Mouse (Mus musculus) lung, postnatal 14 days (tissue): ENCODE data around the gene Fgd5.
"Not testable (repeated sequence)": the region's sequence is repeated elsewhere in the genome, so short reads cannot be mapped to it uniquely, and the experiment has no call there.

Experiments
- DNase-seq: peaks from one replicate; pipeline ENCODE4 v3.0.0; 2021

Gene Fgd5

GRCm38 (mm10) chr6:92071121-92071839, 92.6 kb downstream of the Fgd5 start:
- DNase-seq: peak; percentile 26

- no peak for DNase-seq
These were observed 102.1 kb downstream of the Fgd5 start for GRCm38 (mm10) chr6:92080730-92081129.

- DNase-seq: no peak
These were observed 104.1 kb downstream of the Fgd5 start for GRCm38 (mm10) chr6:92082756-92083155.

- DNase-seq: no peak
These were observed 106.3 kb downstream of the Fgd5 start for GRCm38 (mm10) chr6:92084932-92085331.

- not testable (repeated sequence) for DNase-seq
These were observed 110.5 kb downstream of the Fgd5 start for GRCm38 (mm10) chr6:92089141-92089540.

GRCm38 (mm10) chr6:92089982-92090381, 111.3 kb downstream of the Fgd5 start:
- DNase-seq: no peak

GRCm38 (mm10) chr6:92090497-92090896, 111.8 kb downstream of the Fgd5 start:
- no peak for DNase-seq

GRCm38 (mm10) chr6:92091130-92091591, 112.5 kb downstream of the Fgd5 start, which contains the start of gene Nr2c2:
Gene Nr2c2 (plus strand): TSS chr6:92091390.
- DNase-seq: peak; percentile 90

GRCm38 (mm10) chr6:92091767-92092489, 113.2 kb downstream of the Fgd5 start:
- peak; percentile 100 for DNase-seq

- no peak for DNase-seq
These were observed 114.1 kb downstream of the Fgd5 start for GRCm38 (mm10) chr6:92092737-92093136.

- no peak for DNase-seq
These were observed 115.2 kb downstream of the Fgd5 start for GRCm38 (mm10) chr6:92093869-92094268.

- DNase-seq: no peak
These were observed 122.1 kb downstream of the Fgd5 start for GRCm38 (mm10) chr6:92100679-92101360.

GRCm38 (mm10) chr6:92124547-92124946, 145.9 kb downstream of the Fgd5 start:
- DNase-seq: no peak
